Mouse (Mus musculus) lung, postnatal 0 days (tissue): ENCODE measurements around the gene Haspin. TPM values are rescaled to one million over a fixed set of nuclear protein-coding genes. Genes with fewer than 3 reads are reported as not detected.

Source experiments
- ATAC-seq: fragments of 200-750 bp; cut with Nextera tagmentation; 2 replicates; pipeline ENCODE4 v1.8.0; 2017; ENCODE audit warnings: moderate library complexity
- DNase-seq: peaks from one replicate; pipeline ENCODE4 v3.0.0-alpha.2; 2016; ENCODE audit warnings: low spot score
- H3K27ac ChIP-seq: fragments of 300-500 bp; sonication (generic); 2 replicates; pipeline ENCODE4 v1.5.1; 2014; ENCODE audit warnings: antibody characterized with exemption, mild to moderate bottlenecking, low read length, mixed read lengths
- H3K27me3 ChIP-seq: fragments of 300-500 bp; sonication (generic); replicated peaks from 2 replicates; pipeline ENCODE4 v1.6.1; 2014; ENCODE audit warnings: low read length, mixed read lengths; ENCODE audit not compliant: insufficient read depth
- H3K36me3 ChIP-seq: fragments of 300-500 bp; sonication (generic); 2 replicates; pipeline ENCODE4 v1.6.1; 2014; ENCODE audit warnings: low read length, mixed read lengths; ENCODE audit not compliant: insufficient read depth
- H3K4me1 ChIP-seq: fragments of 300-500 bp; sonication (generic); 2 replicates; pipeline ENCODE4 v1.6.1; 2014; ENCODE audit warnings: antibody characterized with exemption, low read depth, low read length, mixed read lengths; ENCODE audit not compliant: insufficient read depth
- H3K4me2 ChIP-seq: fragments of 300-500 bp; sonication (generic); replicated peaks from 2 replicates; pipeline ENCODE4 v1.6.1; 2014; ENCODE audit warnings: low read depth, mild to moderate bottlenecking, low read length, moderate library complexity, mixed read lengths
- H3K4me3 ChIP-seq: fragments of 300-500 bp; sonication (generic); 2 replicates; pipeline ENCODE4 v1.5.1; 2014; ENCODE audit warnings: low read depth, low read length
- H3K9ac ChIP-seq: fragments of 300-500 bp; sonication (generic); replicated peaks from 2 replicates; pipeline ENCODE4 v1.6.1; 2014; ENCODE audit warnings: low read depth, mild to moderate bottlenecking
- H3K9me3 ChIP-seq: fragments of 300-500 bp; sonication (generic); 2 replicates; pipeline ENCODE4 v1.6.1; 2016; ENCODE audit warnings: low read length, mixed read lengths
- CTCF ChIP-seq: IDR thresholded peaks from 2 replicates; pipeline ENCODE4 v1.5.1; 2016; ENCODE audit warnings: antibody characterized with exemption, mild to moderate bottlenecking
- EP300 ChIP-seq: IDR thresholded peaks from 2 replicates; pipeline ENCODE4 v1.6.1; 2016; ENCODE audit warnings: antibody characterized with exemption, mild to moderate bottlenecking, control low read depth
- WGBS: fragments of 180-500 bp; shearing (Covaris S2); extraction: QIAGEN DNeasy Blood & Tissue Kit; methylation state at CpG from one replicate; pipeline ENCODE4 v1.1.7; 2014; 5-methylcytosine and 5-hydroxymethylcytosine counted together
- polyA plus RNA-seq: library from polyadenylated mRNA; unstranded; fragments of >200 nt; fragmentation: Nextera tagmentation; extraction: Ambion mirVana; gene quantifications from 2 replicates; pipeline ENCODE4 v1.2.1, GENCODE M21; 2015

Haspin gene
- polyA plus RNA-seq = 2.4 and 2.5 TPM in 2 replicates

DNA sequence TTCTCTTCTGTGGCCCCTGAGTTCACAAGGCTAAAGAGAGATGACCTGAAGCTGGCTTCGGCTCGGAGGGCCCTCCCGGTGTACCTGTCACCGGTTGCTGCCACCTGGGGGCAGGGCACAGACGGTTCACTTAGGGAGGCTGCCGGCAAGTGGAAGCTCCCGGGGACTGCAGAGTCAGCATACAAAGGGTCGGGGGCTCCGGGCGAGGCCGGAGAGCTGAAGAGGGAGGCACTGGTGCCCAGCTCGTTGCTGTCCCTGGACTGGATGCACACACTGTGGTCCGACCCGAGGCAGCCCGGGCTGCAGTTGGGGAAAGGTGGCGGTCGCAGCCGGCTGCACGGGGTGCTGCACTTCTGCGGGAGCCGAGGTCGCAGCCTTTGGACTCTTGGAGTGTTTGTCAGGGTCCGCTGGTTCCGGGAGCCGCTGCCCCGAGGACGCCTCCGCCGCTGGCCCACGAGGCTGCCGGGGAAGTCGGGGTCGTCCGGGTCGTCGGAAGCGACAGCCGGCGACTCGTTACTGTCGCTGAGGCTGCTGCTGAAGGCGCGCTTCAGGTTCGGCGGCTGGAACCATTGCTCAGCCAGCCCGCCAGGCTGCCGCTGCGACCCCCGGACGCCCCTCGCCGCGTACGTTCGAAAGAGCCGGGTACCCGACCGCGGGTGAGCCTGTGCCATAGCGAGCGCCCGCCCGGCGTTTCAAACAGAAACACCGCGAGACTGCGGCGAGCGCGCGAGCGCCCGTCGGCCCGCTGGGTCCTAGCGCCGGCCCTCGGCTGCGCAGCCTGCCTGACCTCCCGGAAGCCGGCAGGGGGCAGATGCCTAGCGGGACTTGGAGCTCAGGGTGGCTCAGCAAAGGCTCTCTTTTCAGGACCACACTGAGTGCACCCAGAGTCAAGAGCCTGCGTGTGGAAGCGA lies at the start of gene Haspin:
Haspin (minus strand) TSS at position 704 of the 911 bp plus-strand sequence.
- Histone ChIP-seq H3K4me1 (no peaks in the 10 kb centered on the region; the same call in 1 of the 2 replicates), H3K4me2 (peak within 1 kb of the TSS; percentile 95), H3K27me3 (no peaks in the 10 kb centered on the region), H3K27ac (no peak within 1 kb of the TSS), H3K9ac (peak within 1 kb of the TSS; percentile 48), H3K9me3 (no peaks in the 10 kb centered on the region), H3K36me3 (no peaks in the 10 kb centered on the region), H3K4me3 (peak within 1 kb of the TSS; percentile 86)
- DNase-seq = peak; percentile 96
- peak; percentile 98 for ATAC-seq
- TF ChIP-seq EP300 (no peak), CTCF (peak; percentile 99)
- under 1% methylated on average over 84 of the region's 84 CpGs for WGBS

DNA sequence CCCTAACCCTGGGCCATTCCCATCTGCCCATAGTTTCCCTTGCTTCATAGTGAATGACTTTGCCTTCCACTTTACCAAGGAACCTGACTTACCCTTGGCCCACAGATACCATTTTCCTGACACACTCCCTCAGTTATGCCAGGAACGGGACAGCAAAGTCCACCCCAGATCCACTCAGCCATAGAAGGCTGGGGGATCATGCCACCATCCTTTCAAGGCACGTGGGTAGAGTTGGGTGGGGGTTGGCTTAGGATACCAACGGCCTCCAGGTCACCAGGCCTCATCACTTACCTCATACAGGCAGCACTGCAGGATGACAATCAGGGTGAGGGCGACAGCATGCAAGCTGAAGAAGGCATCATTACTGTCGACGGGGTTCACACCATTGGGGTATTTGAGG lies 49.1 kb upstream of the Haspin start:
- ATAC-seq (no peak), DNase-seq (no peak)
- H3K9me3 ChIP-seq = no peaks in the 10 kb centered on the region
- peaks cover 22% of the 10 kb centered on the region for H3K36me3 ChIP-seq
- no peak overlapping the region for H3K4me3 ChIP-seq
- H3K27me3 ChIP-seq = no peaks in the 10 kb centered on the region
- H3K4me2 ChIP-seq = no peak overlapping the region
- TF ChIP-seq EP300 (no peak), CTCF (no peak)
- no peak overlapping the region for H3K9ac ChIP-seq
- WGBS = 84% methylated on average over 6 of the region's 6 CpGs
- no peaks in the 10 kb centered on the region for H3K4me1 ChIP-seq
- H3K27ac ChIP-seq = no peak overlapping the region

DNA sequence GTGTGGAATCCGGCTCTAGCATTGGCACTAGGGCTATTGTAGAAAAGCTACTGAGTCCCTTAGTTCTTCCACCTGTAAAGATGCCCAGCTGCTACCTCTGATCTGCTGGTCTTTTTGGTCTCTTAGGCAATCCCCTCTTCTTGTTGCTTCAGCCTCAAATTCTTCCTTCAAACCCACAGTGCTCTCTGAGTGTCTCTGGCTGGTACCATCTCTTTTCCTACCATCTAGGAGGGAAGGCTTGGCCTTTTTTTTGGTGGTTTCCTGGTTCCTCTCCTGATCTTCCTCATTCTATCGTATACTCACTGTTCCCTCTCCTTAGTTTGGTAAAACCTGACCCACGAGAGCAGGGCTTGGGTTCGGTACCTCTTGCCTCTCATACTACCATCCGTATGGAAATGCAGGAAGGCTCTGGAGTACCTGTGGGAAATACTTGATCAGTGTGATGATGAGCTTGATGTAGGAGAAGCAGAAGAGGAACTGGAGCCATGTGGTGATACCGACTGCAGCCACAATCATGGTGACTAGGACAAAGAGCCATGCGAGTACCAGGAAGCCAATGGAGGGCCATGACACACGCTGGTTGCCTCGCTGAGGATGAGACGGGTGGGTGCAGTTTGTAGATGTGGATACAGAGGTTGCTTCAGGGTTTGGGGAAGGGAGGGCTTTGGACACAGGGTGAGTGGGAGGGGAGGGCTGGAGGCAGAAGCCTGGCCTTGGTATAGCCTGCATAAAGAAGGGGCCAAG lies 48.0 kb upstream of the Haspin start:
- WGBS = 83% methylated on average over 10 of the region's 10 CpGs
- Histone ChIP-seq H3K9ac (no peak overlapping the region), H3K4me3 (no peak overlapping the region), H3K27ac (no peak overlapping the region), H3K4me2 (no peak overlapping the region), H3K9me3 (no peaks in the 10 kb centered on the region), H3K36me3 (peaks cover 17% of the 10 kb centered on the region), H3K4me1 (no peaks in the 10 kb centered on the region), H3K27me3 (no peaks in the 10 kb centered on the region)
- TF ChIP-seq CTCF = no peak
- no peak for TF ChIP-seq EP300
- ATAC-seq = no peak
- no peak for DNase-seq

DNA sequence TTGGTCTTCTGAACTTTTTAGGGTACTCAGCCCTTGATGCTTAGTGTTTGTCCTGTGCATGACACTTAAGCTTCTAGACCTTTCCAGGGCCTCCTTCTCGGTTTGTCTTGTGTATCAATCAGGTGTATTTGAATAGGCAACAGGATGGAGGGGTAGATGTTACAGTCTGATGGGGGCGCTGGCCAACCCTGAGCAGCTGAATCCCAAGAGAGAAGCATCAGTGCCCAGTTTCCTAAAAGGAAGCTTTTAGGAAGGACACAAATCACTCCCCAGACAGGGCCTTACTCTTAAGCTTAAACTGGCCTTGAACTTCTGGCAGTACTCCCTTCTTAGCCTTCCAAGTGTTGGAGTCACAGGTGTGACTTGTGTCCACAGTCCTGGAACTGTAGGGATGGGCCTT lies 39.8 kb upstream of the Haspin start:
- TF ChIP-seq CTCF (no peak), EP300 (no peak)
- ATAC-seq (no peak), DNase-seq (peak; percentile 28)
- peak overlapping the region; percentile 87 for H3K4me2 ChIP-seq
- no peaks in the 10 kb centered on the region; the same call in 1 of the 2 replicates for H3K36me3 ChIP-seq
- H3K27me3 ChIP-seq = no peaks in the 10 kb centered on the region
- 0% methylated on average over 2 of the region's 2 CpGs for WGBS
- H3K9me3 ChIP-seq = no peaks in the 10 kb centered on the region
- H3K9ac ChIP-seq = peak overlapping the region; percentile 93
- peak overlapping the region; percentile 98 for H3K27ac ChIP-seq
- H3K4me3 ChIP-seq = peak overlapping the region; percentile 91
- peaks cover 9% of the 10 kb centered on the region; the same call in 1 of the 2 replicates for H3K4me1 ChIP-seq

DNA sequence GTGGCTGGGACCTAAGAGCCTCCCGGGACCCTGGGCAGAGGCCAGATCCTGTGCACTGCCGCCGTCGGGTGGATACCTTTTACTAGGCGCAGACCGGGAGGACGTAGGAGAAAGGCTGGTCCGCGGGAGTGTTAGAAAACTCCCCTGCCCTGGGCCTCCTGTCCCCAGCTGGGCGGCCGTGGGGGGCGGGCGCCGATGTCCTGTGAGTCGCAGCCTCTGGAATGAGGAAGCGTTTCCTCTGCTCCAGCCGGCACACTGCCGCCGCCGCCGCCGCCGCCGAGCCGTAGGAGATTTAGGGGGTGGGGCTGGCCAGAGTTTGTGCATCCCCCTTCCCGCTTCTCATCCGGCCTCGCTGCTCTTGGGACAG lies 39.4 kb upstream of the Haspin start:
- Histone ChIP-seq H3K27ac (peak overlapping the region; percentile 98), H3K36me3 (no peaks in the 10 kb centered on the region), H3K4me1 (peaks cover 9% of the 10 kb centered on the region; the same call in 1 of the 2 replicates), H3K27me3 (no peaks in the 10 kb centered on the region), H3K9me3 (no peaks in the 10 kb centered on the region), H3K4me3 (peak overlapping the region; percentile 91), H3K4me2 (peak overlapping the region; percentile 87), H3K9ac (peak overlapping the region; percentile 93)
- TF ChIP-seq EP300 (peak; percentile 63), CTCF (peak; percentile 13; the same call in 1 of the 2 replicates)
- peak; percentile 90 for ATAC-seq
- under 1% methylated on average over 16 of the region's 28 CpGs for WGBS
- peak; percentile 96 for DNase-seq
